Mouse (Mus musculus): ENCODE data around the gene Zfp810. TPM values are rescaled to one million over a fixed set of nuclear protein-coding genes. Genes with fewer than 3 reads are reported as not detected.

Gene Zfp810
- 4.9 and 5.0 TPM in 2 replicates for polyA plus RNA-seq (2016; fragmentation: Nextera tagmentation; extraction: Ambion mirVana)

DNA sequence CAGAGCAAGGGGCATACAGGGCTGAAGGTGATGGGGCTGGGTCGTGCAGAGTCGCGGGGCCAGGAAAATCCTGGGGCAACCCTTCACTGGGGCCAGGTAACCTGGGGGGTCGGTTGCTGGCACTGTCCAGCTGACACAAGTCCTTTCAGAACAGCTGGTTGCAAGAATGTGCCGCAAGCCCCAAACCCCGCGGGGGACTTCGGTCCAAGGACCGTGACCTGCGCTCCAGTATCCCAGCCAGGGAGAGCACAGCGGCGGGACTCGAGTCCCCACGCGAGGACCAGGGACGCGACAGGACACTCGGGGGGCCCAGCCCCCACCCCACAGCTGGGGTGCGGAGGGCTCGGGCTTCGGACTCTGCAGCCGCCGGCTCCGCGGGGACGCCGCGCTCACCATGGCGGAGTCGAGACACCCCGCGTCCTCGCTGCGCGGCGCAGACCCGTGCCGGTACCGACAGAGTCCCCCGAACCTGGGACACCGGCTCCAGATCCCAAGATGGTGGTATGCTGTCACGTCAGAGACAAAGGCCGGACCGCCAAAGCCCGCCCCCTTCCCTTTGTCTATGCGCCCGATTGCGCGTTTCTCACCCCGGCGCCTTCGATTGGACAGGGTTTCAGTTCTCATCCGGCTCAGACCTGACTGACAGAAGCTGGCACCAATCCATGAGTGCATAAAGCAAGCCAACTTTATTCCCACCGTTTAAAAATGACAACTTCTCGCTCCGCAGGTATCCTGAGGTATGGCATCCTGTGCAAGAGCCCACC is at the start of gene Zfp810:
Gene Zfp810, minus strand, starts transcription at position 493 of the 764 bp plus-strand sequence.
- peak within 1 kb of the TSS; percentile 68 for H3K4me3 ChIP-seq
- H3K27ac ChIP-seq: peak within 1 kb of the TSS; percentile 23; the same call in 1 of the 2 replicates
- H3K36me3 ChIP-seq: peaks cover 23% of the 10 kb centered on the region
- peak within 1 kb of the TSS; percentile 80 for H3K4me2 ChIP-seq
- H3K9me3 ChIP-seq (replicated peaks): peaks cover 11% of the 10 kb centered on the region
- H3K27me3 ChIP-seq (replicated peaks): no peaks in the 10 kb centered on the region
- WGBS (ENCODE audit: insufficient replicate concordance): under 1% methylated on average over 56 of the region's 56 CpGs
- peak within 1 kb of the TSS; percentile 72 for H3K9ac ChIP-seq
- peaks cover 12% of the 10 kb centered on the region for H3K4me1 ChIP-seq
- peak; percentile 97 for ATAC-seq

DNA sequence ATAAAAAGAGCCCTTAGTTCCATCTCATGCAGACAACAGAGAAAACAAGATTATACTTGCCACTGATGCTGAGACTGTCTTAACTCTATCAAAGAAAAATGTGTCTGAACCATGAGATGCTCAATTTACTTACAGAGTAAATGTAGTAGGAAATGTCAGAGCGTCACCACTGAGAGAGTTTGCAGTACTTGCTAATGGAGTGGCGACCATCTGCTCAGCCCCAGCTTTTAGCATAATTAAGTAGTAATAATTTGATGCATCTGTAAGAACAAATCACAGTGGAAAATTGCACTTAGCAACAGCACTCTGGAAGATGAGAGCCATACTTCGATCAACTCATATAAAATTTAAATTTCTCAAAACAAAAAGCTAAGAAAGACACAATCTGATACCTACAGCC is 48.5 kb upstream of the Zfp810 start:
- Histone ChIP-seq H3K27me3 (replicated peaks) (no peaks in the 10 kb centered on the region), H3K27ac (no peak overlapping the region), H3K4me1 (no peaks in the 10 kb centered on the region), H3K36me3 (peaks cover 94% of the 10 kb centered on the region), H3K4me3 (no peak overlapping the region), H3K9me3 (replicated peaks) (no peaks in the 10 kb centered on the region), H3K4me2 (no peak overlapping the region), H3K9ac (no peak overlapping the region)
- WGBS (ENCODE audit: insufficient replicate concordance): 93% methylated on average over 3 of the region's 3 CpGs
- ATAC-seq: no peak

DNA sequence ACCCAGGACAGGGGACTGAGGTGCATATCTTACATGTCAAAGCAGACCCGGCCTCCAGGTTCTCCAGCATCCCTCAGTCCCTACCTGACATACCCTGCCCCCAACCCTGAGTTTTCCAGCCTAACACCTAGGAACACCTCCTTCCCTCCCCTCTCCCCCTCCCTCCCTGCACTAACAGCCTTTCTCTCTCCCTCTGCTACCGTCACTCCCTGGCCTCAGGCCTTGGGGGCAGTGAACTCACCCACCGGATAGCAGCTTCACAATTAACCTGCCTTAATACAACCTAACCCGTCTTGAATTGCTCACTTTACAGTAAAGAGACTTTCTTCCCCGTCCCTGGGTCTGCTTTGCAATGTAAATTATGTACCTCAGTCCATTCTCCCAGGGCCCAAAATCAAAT is 46.5 kb upstream of the Zfp810 start:
- Histone ChIP-seq H3K4me2 (no peak overlapping the region), H3K9me3 (replicated peaks) (no peaks in the 10 kb centered on the region), H3K27ac (no peak overlapping the region), H3K27me3 (replicated peaks) (no peaks in the 10 kb centered on the region), H3K36me3 (peaks cover 89% of the 10 kb centered on the region), H3K9ac (no peak overlapping the region), H3K4me3 (no peak overlapping the region), H3K4me1 (no peaks in the 10 kb centered on the region)
- WGBS (ENCODE audit: insufficient replicate concordance): 84% methylated on average over 5 of the region's 5 CpGs
- no peak for ATAC-seq

DNA sequence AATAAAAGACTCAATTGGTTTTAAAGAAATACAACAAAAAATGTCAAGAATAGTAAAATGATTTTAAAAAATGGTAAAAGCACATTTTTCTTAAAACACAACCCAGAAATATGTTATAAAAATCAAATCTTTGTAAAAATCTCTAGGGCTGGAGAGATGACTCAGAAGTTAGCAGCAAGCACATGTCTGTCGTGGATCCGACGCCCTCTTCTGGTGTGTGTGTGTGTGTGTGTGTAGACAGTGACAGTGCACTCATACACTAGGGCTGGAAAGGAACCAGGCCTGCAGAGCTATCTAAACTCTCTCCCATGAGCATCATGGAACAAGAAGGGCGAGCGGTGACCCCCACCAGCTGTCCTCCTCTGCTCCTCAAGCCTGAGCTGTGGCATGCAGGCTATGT is 46.0 kb upstream of the Zfp810 start:
- 87% methylated on average over 5 of the region's 5 CpGs for WGBS (ENCODE audit: insufficient replicate concordance)
- no peak for ATAC-seq

DNA sequence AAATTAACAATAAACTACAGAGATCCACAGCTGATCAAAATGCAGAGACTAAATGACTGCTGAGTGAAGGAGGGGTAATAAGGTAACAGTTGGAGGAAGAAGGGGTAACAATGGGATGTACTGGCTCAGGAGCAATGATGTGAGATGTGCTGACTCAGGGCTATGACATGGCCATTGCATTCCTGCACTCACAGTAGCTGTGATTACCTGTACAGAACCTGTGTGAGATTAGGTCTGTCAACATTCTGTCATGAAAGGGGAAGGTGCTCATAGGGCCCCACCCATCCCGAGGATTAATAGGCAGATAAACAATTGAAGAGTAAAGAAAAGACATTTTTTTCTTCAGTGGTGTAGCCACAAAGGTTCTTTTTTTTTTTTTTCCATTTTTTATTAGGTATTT is 32.9 kb upstream of the Zfp810 start:
- no peaks in the 10 kb centered on the region for H3K9me3 ChIP-seq (replicated peaks)
- H3K27ac ChIP-seq: no peak overlapping the region
- WGBS (ENCODE audit: insufficient replicate concordance): 66% methylated on average over 1 of the region's 1 CpGs
- H3K4me3 ChIP-seq: no peak overlapping the region
- no peaks in the 10 kb centered on the region for H3K27me3 ChIP-seq (replicated peaks)
- peaks cover 91% of the 10 kb centered on the region for H3K36me3 ChIP-seq
- no peak overlapping the region for H3K9ac ChIP-seq
- no peak overlapping the region for H3K4me2 ChIP-seq
- ATAC-seq: no peak
- H3K4me1 ChIP-seq: no peaks in the 10 kb centered on the region

More for the DNA sequence above, 46.0 kb upstream of the Zfp810 start:
- Histone ChIP-seq H3K4me3 (no peak overlapping the region), H3K4me1 (no peaks in the 10 kb centered on the region), H3K9ac (no peak overlapping the region), H3K9me3 (replicated peaks) (no peaks in the 10 kb centered on the region), H3K27me3 (replicated peaks) (no peaks in the 10 kb centered on the region), H3K36me3 (peaks cover 86% of the 10 kb centered on the region), H3K4me2 (no peak overlapping the region), H3K27ac (no peak overlapping the region)

DNA sequence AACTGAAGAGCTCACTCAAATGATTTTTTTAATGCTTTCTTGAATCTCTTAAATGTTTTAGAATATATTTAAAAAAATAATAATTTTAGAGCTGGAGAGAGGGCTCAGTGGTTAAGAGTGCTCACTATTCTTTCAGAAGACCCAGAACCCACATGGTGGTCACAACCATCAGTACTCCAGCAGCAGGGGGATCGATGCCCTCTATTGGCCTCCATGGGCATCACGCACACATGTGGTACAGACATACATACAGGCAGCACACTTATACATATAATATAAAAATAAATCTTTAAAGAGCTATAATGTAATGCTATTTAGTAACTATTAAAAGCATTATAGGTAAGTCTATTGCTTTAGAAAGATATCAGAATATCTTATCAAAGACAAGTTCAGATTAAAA is 29.8 kb upstream of the Zfp810 start:
- no peaks in the 10 kb centered on the region for H3K9me3 ChIP-seq (replicated peaks)
- no peak overlapping the region for H3K27ac ChIP-seq
- H3K9ac ChIP-seq: no peak overlapping the region
- 92% methylated on average over 2 of the region's 2 CpGs for WGBS (ENCODE audit: insufficient replicate concordance)
- H3K27me3 ChIP-seq (replicated peaks): no peaks in the 10 kb centered on the region
- H3K4me3 ChIP-seq: no peak overlapping the region
- no peak for ATAC-seq
- H3K36me3 ChIP-seq: peaks cover 92% of the 10 kb centered on the region
- no peak overlapping the region for H3K4me2 ChIP-seq
- no peaks in the 10 kb centered on the region for H3K4me1 ChIP-seq

DNA sequence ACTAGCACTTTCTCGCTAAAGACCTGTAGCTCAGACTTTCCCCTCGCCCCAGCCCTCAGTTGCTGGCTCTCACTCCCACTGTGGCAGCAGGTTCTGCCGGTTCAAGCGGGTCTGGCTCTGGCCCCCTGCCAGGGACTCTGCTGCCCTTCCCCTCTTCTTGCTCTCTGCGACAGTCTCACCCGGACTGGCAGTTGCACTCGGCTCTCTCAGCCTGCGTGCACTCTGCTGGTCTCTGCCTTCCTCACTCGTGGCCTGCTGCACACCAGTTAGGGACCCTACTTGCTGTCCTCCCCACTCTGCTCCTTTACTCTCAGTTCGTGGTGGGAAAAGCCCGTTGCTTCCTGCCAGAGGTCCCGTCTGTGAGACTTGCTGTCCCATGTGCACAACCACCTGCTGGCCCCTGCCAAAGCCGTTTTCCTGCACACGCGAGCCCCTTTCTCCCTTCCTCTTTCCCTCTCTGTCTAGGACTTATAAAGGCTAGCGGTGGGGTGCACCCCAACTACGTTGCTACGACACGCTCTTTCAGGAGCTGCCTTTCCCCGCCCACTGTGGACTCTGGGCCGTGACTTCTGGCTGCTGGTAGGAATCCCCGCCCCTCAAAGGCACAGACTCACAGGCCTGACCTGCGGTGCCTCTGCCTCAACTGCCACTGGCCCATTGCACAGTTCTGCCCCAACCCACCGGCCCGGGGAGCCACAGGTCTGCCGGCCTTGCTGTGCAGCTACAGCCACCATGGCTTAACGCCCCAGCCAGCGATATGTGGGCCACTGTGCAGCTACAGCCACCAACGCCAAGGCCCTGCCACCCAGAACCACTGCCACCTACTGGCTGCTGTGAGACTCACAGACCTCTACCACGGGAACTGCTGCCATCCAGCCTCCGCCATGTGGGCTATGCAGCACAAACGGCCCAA is 20.3 kb upstream of the Zfp810 start:
- Histone ChIP-seq H3K4me3 (peak overlapping the region; percentile 62), H3K9ac (peak overlapping the region; percentile 76), H3K27ac (peak overlapping the region; percentile 79), H3K4me2 (peak overlapping the region; percentile 94), H3K36me3 (peaks cover 29% of the 10 kb centered on the region), H3K27me3 (replicated peaks) (no peaks in the 10 kb centered on the region), H3K4me1 (peaks cover 40% of the 10 kb centered on the region), H3K9me3 (replicated peaks) (no peaks in the 10 kb centered on the region)
- peak; percentile 94 for ATAC-seq
- 2% methylated on average over 32 of the region's 32 CpGs for WGBS (ENCODE audit: insufficient replicate concordance)

DNA sequence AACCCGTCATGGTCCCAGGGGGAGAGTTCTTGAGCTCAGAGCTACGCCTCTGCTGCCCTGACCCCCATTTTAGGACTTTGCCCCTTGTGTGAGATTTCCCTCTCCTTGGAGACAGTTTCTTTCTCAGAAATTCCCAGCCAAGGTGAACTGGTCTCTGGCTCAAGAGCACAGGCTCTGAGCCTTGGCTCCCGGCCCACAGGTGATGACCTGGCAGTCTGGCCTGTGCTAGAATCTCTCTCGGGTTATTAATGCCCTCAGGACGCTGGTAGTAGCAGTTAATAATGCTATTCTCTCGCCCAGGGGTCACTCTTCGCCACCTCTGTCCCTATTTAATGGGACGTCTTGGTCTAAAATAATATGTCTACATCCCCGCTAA is 19.6 kb upstream of the Zfp810 start:
- Histone ChIP-seq H3K4me1 (peaks cover 46% of the 10 kb centered on the region), H3K9ac (peak overlapping the region; percentile 76), H3K27ac (0 out of 2 replicates have a peak overlapping the region, but pooled peaks have one; percentile 79), H3K4me3 (peak overlapping the region; percentile 62), H3K4me2 (peak overlapping the region; percentile 94), H3K9me3 (replicated peaks) (no peaks in the 10 kb centered on the region), H3K27me3 (replicated peaks) (no peaks in the 10 kb centered on the region), H3K36me3 (peaks cover 23% of the 10 kb centered on the region)
- WGBS (ENCODE audit: insufficient replicate concordance): 50% methylated on average over 9 of the region's 9 CpGs
- no peak for ATAC-seq

DNA sequence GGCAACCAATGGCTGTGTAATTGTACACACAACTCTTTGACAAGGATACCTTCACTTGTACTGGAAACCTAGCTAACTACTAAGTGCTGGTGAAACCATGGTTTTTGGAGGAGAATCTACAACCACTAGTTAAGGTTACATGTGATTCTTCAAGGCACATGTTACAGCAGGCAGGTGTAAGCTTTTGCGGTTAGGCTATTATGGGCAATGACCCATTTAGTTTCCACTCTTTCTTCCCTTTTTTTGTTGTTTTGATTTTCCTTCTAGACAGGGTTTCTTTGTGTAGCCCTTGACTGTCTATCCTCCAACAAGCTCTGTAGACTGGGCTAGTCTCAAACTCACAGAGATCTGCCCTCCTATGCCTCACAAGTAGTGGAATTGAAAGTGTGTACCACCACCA is 17.1 kb upstream of the Zfp810 start:
- Histone ChIP-seq H3K36me3 (0 out of 2 replicates have a peak, but pooled peaks cover 4% of the 10 kb centered on the region), H3K9ac (no peak overlapping the region), H3K9me3 (replicated peaks) (no peaks in the 10 kb centered on the region), H3K27me3 (replicated peaks) (no peaks in the 10 kb centered on the region), H3K4me2 (no peak overlapping the region), H3K4me1 (peaks cover 49% of the 10 kb centered on the region), H3K27ac (no peak overlapping the region), H3K4me3 (no peak overlapping the region)
- ATAC-seq: no peak
- WGBS (ENCODE audit: insufficient replicate concordance): 93% methylated on average over 1 of the region's 1 CpGs

DNA sequence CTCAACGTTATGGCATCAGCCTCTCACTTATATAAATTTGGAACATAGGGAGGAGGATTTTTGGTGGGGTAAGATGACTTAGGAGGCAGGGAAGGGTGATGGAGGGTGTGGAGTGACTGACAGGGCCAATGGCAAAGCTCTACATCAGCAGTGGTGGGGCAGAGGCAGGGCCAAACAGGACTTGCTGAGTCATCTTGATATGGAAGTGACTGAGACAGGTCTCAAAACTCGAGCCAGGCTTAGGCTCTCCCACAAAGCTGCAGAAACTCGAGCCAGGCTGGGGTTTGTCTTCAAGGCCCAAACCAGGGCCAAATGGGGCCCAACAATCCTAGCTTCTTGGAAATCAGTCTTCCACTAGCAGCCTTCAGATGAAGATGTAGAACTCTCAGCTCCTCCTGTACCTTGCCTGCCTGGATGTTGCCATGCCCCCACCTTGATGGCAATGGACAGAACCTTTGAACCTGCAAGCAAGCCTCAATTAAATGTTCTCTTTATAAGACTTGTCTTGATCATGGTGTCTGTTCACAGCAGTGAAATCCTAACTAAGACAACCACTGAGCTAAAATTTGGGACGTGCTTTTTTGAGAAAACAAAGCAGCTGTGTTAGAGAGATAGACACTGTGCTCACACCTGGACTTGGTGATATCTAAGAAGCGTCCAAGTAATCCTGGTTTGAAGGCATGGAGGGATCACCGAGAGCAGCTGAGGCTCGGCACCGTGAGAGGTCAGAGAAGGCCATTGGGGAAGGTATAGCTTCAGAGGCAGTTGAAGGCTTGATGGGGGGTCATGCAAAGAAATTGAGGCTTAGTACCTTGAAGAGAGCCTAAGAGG is 15.1 kb upstream of the Zfp810 start:
- no peaks in the 10 kb centered on the region for H3K27me3 ChIP-seq (replicated peaks)
- no peak overlapping the region for H3K4me3 ChIP-seq
- H3K4me2 ChIP-seq: peak overlapping the region; percentile 42
- H3K36me3 ChIP-seq: no peaks in the 10 kb centered on the region
- peak overlapping the region; percentile 40; the same call in 1 of the 2 replicates for H3K9ac ChIP-seq
- peaks cover 3% of the 10 kb centered on the region; the same call in 1 of the 2 replicates for H3K9me3 ChIP-seq (replicated peaks)
- WGBS (ENCODE audit: insufficient replicate concordance): 46% methylated on average over 8 of the region's 8 CpGs
- peak overlapping the region; percentile 82 for H3K27ac ChIP-seq
- peaks cover 33% of the 10 kb centered on the region for H3K4me1 ChIP-seq
- ATAC-seq: peak; percentile 90

DNA sequence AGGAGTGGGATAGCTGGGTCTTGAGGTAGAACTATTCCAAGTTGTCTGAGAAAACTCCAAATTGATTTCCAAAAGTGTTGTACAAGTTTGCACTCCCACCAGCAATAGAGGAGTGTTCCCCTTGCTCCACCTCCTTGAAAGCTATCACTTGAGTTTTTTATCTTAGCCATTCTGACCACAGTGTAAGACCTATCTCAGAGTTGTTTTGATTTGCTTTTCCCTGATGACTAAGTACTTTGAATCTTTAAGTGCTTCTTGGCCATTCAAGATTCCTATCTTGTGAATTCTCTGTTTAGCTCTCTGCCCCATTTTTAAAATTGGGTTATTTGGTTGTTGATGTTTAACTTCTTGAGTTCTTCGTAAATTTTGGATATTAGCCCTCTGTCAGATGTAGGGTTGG is 11.7 kb upstream of the Zfp810 start:
- WGBS (ENCODE audit: insufficient replicate concordance): 74% methylated on average over 1 of the region's 1 CpGs
- Histone ChIP-seq H3K4me3 (no peak overlapping the region), H3K27me3 (replicated peaks) (no peaks in the 10 kb centered on the region), H3K4me1 (peaks cover 23% of the 10 kb centered on the region), H3K4me2 (no peak overlapping the region), H3K9ac (no peak overlapping the region), H3K9me3 (replicated peaks) (peaks cover 9% of the 10 kb centered on the region), H3K36me3 (no peaks in the 10 kb centered on the region), H3K27ac (no peak overlapping the region)
- no peak for ATAC-seq

All from liver, embryonic 12.5 days (tissue).